Mouse (Mus musculus): ENCODE measurements at regions not wholly inside any gene's neighbourhood (a gene's known extent, or its start where the extent isn't known, plus 50 kb on each side); places are given as distances from the start of the nearest gene placed in this dataset.
A peak's percentile ranks its signal among the peaks of the same experiment; 100 is the strongest.

- DNase-seq (ENCODE audit: inconsistent ontology term): no peak
Observed at GRCm38 (mm10) chr7:68858471-68859210, 109.6 kb upstream of the Arrdc4 start.

GRCm38 (mm10) chr7:68851981-68852575, 103.0 kb upstream of the Arrdc4 start:
- no peak for DNase-seq (ENCODE audit: inconsistent ontology term)

GRCm38 (mm10) chr7:68844606-68845005, 95.6 kb upstream of the Arrdc4 start:
- no peak for DNase-seq (ENCODE audit: inconsistent ontology term)

GRCm38 (mm10) chr7:68843374-68843773, 94.3 kb upstream of the Arrdc4 start:
- no peak for DNase-seq (ENCODE audit: inconsistent ontology term)

- DNase-seq (ENCODE audit: inconsistent ontology term): peak; percentile 42
Observed at GRCm38 (mm10) chr7:68833977-68834791, 85.1 kb upstream of the Arrdc4 start.

GRCm38 (mm10) chr7:68833517-68833916, 84.5 kb upstream of the Arrdc4 start:
- peak; percentile 57 for DNase-seq (ENCODE audit: inconsistent ontology term)

- DNase-seq (ENCODE audit: inconsistent ontology term): peak; percentile 42
Observed at GRCm38 (mm10) chr7:68829861-68830260, 80.8 kb upstream of the Arrdc4 start.

GRCm38 (mm10) chr7:68824399-68824798, 75.4 kb upstream of the Arrdc4 start:
- DNase-seq (ENCODE audit: inconsistent ontology term): no peak

- no peak for DNase-seq (ENCODE audit: inconsistent ontology term)
Observed at GRCm38 (mm10) chr7:68823646-68824045, 74.6 kb upstream of the Arrdc4 start.

- peak; percentile 33 for DNase-seq (ENCODE audit: inconsistent ontology term)
Observed at GRCm38 (mm10) chr7:68823189-68823588, 74.1 kb upstream of the Arrdc4 start.

GRCm38 (mm10) chr7:68814823-68815666, 66.0 kb upstream of the Arrdc4 start:
- no peak for DNase-seq (ENCODE audit: inconsistent ontology term)

GRCm38 (mm10) chr7:68809782-68810181, 60.7 kb upstream of the Arrdc4 start:
- DNase-seq (ENCODE audit: inconsistent ontology term): peak; percentile 5

All from Muller cell, postnatal 12 days (primary cell).